In the genomic region with DNA sequence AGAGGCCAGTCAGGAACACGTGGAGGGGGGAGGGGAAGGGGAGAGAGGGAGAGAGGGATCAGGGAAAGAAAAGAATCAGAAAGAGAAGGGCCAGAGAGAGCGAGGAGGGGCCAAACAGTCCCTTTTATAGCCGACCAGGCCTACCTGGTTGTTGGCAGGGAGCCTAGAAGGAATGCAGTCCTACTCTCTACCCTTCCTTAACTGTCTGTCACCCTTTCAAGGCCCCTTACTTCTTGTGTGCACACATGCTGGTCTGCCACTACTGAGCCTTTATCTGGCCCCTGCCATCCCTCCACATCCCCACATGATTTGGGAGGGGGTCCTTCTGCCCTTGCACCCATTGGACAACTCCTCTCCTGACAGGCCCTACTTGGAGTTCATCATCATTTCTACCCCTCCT, we compare ENCODE assay signal across 20 mouse cellular contexts. TPM values are rescaled to one million over a fixed set of nuclear protein-coding genes. Genes with fewer than 3 reads are reported as not detected.
DNase-seq lines count a peak whose midpoint lies in the region; ATAC-seq and TF ChIP-seq lines count a peak whose summit lies in the region.
"Had no signal": no experiment of that assay in that cellular context is flagged by ENCODE, and none has a peak within 500 bp of the region (broad histone marks: within the 10 kb centered on the region; RNA-seq: fewer than 3 reads in every experiment).

No protein-coding gene starts in this region.

- 12% methylated on average over 2 of the region's 3 CpGs for WGBS in intestine, embryonic 15.5 days
- 5% methylated on average over 3 of the region's 3 CpGs for WGBS in small intestine, adult 2 months

- no peak overlapping the region for H3K4me3 ChIP-seq in layer of hippocampus, adult 2 months
- no peak overlapping the region for H3K4me3 ChIP-seq in intestine, embryonic 15.5 days (replicated peaks)
- H3K4me3 ChIP-seq in small intestine, adult 2 months (ENCODE audit: low read depth, low read length): no peak overlapping the region
- H3K4me3 ChIP-seq: embryonic facial prominence, embryonic 10.5 days; heart, embryonic 15.5 days; hindbrain, embryonic 10.5 days had no signal

- H3K9ac ChIP-seq in intestine, embryonic 15.5 days: no peak overlapping the region
- H3K9ac ChIP-seq: heart, embryonic 15.5 days; hindbrain, embryonic 14.5 days had no signal

- H3K27ac ChIP-seq in layer of hippocampus, adult 2 months: peak overlapping the region; percentile 79
- H3K27ac ChIP-seq in intestine, embryonic 15.5 days: no peak overlapping the region
- peak overlapping the region; percentile 52 for H3K27ac ChIP-seq in small intestine, adult 2 months (ENCODE audit: insufficient read depth, low read depth, low read length)
- H3K27ac ChIP-seq: embryonic facial prominence, embryonic 10.5 days; heart, embryonic 15.5 days; hindbrain, embryonic 10.5 days; hindbrain, embryonic 14.5 days had no signal

- H3K27me3 ChIP-seq in intestine, embryonic 15.5 days (replicated peaks): no peaks in the 10 kb centered on the region
- H3K27me3 ChIP-seq in small intestine, adult 2 months (ENCODE audit: control insufficient read depth, insufficient read depth, low read length): no peaks in the 10 kb centered on the region
- H3K27me3 ChIP-seq: heart, embryonic 15.5 days; Patski had no signal

- no peak for TF ChIP-seq CTCF in layer of hippocampus, adult 2 months (conservative IDR thresholded peaks at IDR 0.05)
- no peak for TF ChIP-seq CTCF in small intestine, adult 2 months (IDR thresholded peaks at IDR 0.05; ENCODE audit: extremely low read depth, insufficient read length, insufficient replicate concordance, low read depth, low read length)

- DNase-seq in layer of hippocampus, adult 2 months (ENCODE audit: low spot score in 2 of 2): no peak
- no peak for DNase-seq in layer of hippocampus, postnatal 14 days (ENCODE audit: low spot score in 2 of 2)
- no peak for DNase-seq in kidney, postnatal 4 days
- DNase-seq in left cerebral cortex, postnatal 4 days: no peak
- DNase-seq: adrenal gland, adult 2 months; adrenal gland, postnatal 36 days; cerebellum, adult 2 months; cerebellum, postnatal 10 days; gastrocnemius, postnatal 10 days; heart, adult 18-20 months had no signal

- H3K4me2 ChIP-seq in intestine, embryonic 15.5 days (replicated peaks): no peak overlapping the region
- H3K4me2 ChIP-seq: heart, embryonic 11.5 days; heart, embryonic 15.5 days; hindbrain, embryonic 14.5 days had no signal

- H3K9me3 ChIP-seq in intestine, embryonic 15.5 days: no peaks in the 10 kb centered on the region
- H3K9me3 ChIP-seq: embryonic facial prominence, embryonic 10.5 days; heart, embryonic 15.5 days; hindbrain, embryonic 10.5 days had no signal

- TF ChIP-seq POLR2A in small intestine, adult 2 months (IDR thresholded peaks at IDR 0.05; ENCODE audit: low read depth, low read length): no peak

- H3K36me3 ChIP-seq in intestine, embryonic 15.5 days: no peaks in the 10 kb centered on the region
- no peaks in the 10 kb centered on the region for H3K36me3 ChIP-seq in small intestine, adult 2 months (ENCODE audit: control insufficient read depth, insufficient read depth, low read length)
- H3K36me3 ChIP-seq: embryonic facial prominence, embryonic 10.5 days; heart, embryonic 15.5 days; hindbrain, embryonic 10.5 days had no signal

- peak; percentile 55 for ATAC-seq in intestine, embryonic 15.5 days
- ATAC-seq: activated CD4-positive, CD25-positive, alpha-beta regulatory T cell, adult 4 months; forebrain, embryonic 16.5 days; Patski had no signal

- H3K4me1 ChIP-seq in intestine, embryonic 15.5 days (replicated peaks): peaks cover 8% of the 10 kb centered on the region; the same call in 1 of the 2 replicates
- peaks cover 15% of the 10 kb centered on the region for H3K4me1 ChIP-seq in small intestine, adult 2 months (ENCODE audit: control insufficient read depth, insufficient read depth, insufficient read length, low read length)
- H3K4me1 ChIP-seq: heart, embryonic 15.5 days had no signal

- intact Hi-C loops in left cerebral cortex, postnatal 4 days (cut with DNase I): no loop called here

RNA-seq across cellular contexts. Expression of gene Smpd3, which starts 49.1 kb away (rescaled TPM):
- 10 to 100 TPM; 74.2 to 75.8 TPM for total RNA-seq in layer of hippocampus, adult 2 months (2021)
- 100 to 1,000 TPM; 105 to 107 TPM for total RNA-seq in layer of hippocampus, postnatal 14 days (2021)
- 21.8 and 22.3 TPM in 2 replicates for polyA plus RNA-seq in intestine, embryonic 15.5 days (2015; fragmentation: Nextera tagmentation; extraction: Ambion mirVana)
- polyA plus RNA-seq in small intestine, adult 2 months (2012; rRNA removed): 37.5 and 73.6 TPM in 2 replicates
- 100 to 1,000 TPM; 152 to 158 TPM for total RNA-seq in left cerebral cortex, postnatal 4 days (2021)
- polyA plus RNA-seq: activated CD4-positive, CD25-positive, alpha-beta regulatory T cell, adult 4 months had no signal
